Mouse (Mus musculus) cerebellum, postnatal 14 days (tissue): Measurements from ENCODE around the gene Casp9.

Source experiments
- DNase-seq, 2 experiments: peaks; one replicate each; pipeline ENCODE4 v3.0.0; 2021; ENCODE audit warnings: mixed read lengths in 2 of 2

The Casp9 gene

GRCm38 (mm10) chr4:141781201-141781985 lies 12.0 kb upstream of the Casp9 start:
- DNase-seq: no peak

GRCm38 (mm10) chr4:141784835-141785234 lies 8.6 kb upstream of the Casp9 start:
- no peak for DNase-seq

DNA sequence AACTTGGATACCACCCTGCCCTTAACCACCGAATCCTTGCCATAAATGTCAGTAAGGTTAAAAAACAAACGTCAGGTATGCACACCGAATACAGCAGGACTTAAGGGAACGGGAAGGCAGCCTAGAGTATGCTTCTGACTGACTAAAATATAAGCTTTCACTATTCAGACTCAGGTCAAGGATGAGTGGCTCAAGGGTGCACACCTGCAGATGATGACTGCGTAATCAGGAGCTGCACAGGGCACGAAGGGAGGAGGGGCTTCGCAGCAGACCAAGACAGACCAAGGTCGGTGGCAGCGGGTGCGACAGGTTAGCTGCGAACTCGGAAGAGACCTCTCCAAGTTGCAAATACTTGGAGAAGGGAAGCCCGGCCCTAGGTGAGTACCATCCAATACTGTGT lies 7.3 kb upstream of the Casp9 start:
- no peak for DNase-seq

- no peak for DNase-seq
Observed at GRCm38 (mm10) chr4:141787046-141787445, 6.4 kb upstream of the Casp9 start.

DNA sequence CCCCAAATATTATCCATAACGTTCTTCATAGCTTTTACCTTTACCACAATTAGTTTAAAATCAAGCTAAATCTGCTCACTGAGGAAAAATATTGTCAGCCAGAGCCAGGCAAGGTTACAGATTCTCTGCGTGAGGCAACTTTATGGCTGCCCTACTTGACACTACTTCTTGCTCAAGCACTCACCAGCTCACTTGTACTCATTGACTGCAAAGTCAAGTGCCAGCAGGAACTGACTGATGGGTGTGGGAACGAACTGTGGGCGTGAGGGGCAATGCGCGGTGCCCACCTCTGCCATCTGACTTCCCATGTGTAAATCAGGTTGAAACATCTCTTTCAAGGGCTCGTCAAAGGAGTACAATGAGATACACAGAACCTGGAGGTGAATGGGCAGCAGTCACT lies 6.0 kb upstream of the Casp9 start:
- no peak for DNase-seq

GRCm38 (mm10) chr4:141789564-141790218 lies 3.7 kb upstream of the Casp9 start:
- DNase-seq: peak in 1 of 2 experiments; percentile 26

DNA sequence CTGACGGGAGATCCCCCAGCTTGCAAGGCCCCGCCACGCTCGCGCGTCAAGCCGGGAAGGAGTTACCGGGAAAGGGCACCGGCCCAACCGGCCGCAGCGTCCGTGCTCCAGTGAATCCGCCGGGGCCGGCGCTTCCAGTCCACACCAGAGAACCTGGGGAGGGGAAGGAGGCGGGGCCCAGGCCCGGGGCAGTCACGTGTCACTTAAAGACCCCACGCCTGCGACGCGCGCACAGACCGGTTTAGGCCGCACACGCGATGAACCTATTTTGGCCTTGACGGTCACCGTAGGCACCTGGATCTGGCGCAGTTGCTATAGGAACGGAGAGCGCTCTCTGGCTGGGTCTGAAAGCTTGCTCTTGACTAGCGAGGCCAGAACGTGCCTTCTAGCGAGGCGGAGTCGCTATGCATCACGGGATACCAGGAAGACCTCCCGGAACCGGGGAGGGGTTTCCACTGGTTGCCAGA lies 2.9 kb upstream of the Casp9 start, which contains the start of gene Dnajc16:
Gene Dnajc16 (minus strand): TSS at position 408 of the 467 bp plus-strand sequence.
- peak; percentile 97 to 98 for DNase-seq

DNA sequence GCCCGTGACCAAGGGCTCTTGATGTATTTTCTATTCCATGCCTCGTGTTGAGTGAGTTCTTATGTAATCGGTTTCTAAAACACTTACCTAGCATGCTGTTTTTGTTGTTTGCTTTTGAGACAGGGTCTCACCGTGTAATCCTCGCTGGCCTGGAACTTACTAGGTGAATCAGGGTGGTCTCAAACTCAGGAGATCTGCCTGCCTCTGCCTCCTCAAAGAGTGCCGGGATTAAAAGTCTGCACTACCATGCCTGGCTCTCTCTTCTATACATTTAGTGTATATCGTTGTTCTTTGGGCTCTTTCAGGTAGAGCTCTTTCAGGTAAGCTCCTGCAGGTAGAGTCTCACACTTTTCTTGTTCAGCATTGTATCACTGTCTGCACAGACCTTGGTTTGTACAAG lies 1.9 kb upstream of the Casp9 start:
- DNase-seq: no peak

- DNase-seq: peak; percentile 38 to 42
Observed at GRCm38 (mm10) chr4:141791951-141792350, 1.5 kb upstream of the Casp9 start.

DNA sequence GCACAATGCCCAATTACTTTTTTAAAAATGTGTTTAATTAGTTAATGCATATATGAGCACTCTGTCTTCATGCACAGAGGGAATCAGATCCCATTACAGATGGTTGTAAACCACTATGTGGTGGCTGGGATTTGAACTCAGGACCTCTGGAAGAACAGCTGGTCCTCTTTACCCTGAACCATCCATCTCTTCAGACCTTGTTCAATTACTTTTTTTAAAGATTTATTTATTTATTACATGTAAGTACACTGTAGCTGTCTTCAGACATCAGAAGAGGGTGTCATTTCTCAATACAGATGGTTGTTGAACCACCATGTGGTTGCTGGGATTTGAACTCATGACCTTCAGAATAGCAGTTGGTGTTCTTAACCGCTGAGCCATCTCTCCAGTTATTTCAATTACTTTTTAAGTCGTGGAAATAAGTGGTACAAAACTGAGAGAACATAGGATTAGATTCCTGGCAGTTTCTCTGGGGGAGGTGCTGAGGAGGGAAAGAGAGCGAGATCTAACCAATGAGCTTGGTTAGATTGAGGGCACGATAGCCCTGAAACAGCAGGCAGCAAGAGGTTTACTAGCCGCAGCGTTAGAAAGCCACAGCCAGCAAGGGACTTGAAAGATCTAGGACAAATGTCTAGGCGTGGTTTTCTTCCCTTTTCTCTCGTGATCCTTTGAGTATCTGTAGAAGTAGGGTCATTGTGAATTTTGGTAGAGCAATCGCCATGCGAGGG lies 694 bp upstream of the Casp9 start:
- no peak for DNase-seq

DNA sequence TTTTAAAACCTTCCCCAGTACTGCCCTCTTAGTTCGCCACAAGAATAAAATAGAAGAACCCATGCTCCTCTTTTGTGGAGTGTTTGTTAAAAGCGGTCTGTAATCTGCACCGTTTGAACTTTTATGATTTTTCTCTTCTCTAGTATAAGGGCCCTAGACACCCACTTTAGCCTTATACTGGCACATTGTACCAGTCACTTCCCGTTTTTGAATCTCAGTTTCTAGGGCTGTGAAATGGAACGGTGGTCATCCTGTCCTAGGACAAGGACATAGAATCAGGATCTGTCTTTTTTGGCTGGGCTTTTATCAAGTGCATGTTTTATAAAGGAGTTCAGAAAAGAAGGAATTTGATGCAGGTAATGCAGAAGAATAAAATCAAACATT lies 732 bp downstream of the Casp9 start:
- no peak for DNase-seq

GRCm38 (mm10) chr4:141796356-141796755 lies 2.9 kb downstream of the Casp9 start:
- peak in 1 of 2 experiments; percentile 32 for DNase-seq

DNA sequence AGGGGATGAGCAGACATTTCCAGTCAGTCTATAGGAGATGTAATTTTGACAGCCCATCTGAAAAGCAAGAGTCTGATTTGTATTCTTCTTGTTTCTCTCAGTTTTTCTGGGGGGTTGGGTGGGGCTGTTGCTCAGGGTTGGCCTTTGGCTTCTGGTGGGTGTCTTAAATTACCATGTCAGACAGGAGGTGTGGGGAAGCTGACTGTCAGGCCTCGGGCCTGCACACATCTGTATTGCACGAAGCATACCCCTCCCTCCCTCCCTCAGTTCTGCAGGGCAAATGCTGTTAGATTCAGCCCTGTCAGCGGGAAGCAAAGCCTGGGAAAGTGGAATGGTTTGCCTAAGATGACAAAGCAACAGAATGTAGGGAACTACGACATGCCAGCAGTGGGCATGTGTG lies 3.5 kb downstream of the Casp9 start:
- DNase-seq: no peak

DNA sequence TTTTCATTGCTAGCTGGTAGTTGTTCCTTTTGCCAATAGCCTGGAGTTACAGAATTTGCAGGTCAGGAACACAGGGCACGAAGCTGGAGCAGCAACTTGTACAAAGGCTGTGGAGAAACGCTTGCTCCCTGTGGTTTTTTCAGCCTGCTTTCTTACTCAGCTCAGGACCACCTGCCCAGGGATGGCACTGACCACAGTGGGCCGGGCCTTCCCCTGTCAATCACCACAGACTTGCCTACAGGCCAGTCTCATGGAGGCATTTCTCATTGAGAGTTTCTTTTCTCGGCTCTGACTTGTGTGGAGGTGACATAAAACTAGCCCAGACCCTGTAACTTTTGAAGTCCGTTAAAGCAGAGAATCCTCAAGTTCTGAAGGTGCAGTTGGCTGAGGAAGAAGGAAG lies 4.1 kb downstream of the Casp9 start:
- DNase-seq: no peak

DNA sequence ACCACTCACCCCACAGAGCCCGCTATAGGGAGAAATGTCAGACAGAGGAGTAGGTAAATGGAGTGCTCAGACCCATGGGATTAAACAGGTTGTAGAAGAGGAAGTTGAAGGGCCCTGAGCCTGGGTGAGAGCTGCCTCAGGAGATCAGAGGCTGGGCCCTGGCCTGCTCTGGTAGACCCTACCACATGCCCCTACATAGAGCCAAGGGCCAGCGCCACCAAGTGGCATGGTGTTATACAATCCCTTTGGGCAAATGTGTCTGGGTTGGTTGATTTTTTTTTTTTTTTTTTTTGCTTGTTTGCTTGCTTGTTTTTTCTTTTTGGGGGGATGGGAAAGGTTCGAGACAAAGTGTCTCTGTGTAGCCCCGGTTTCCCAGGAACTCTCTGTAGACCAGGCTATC lies 10.7 kb downstream of the Casp9 start:
- DNase-seq: no peak

- DNase-seq: no peak
Observed at GRCm38 (mm10) chr4:141805886-141806285, 12.5 kb downstream of the Casp9 start.

GRCm38 (mm10) chr4:141809850-141810464 lies 16.5 kb downstream of the Casp9 start:
- DNase-seq: peak in 1 of 2 experiments; percentile 43

GRCm38 (mm10) chr4:141810975-141811374 lies 17.6 kb downstream of the Casp9 start:
- DNase-seq: no peak

- no peak for DNase-seq
Observed at GRCm38 (mm10) chr4:141811375-141811774, 18.0 kb downstream of the Casp9 start.

DNA sequence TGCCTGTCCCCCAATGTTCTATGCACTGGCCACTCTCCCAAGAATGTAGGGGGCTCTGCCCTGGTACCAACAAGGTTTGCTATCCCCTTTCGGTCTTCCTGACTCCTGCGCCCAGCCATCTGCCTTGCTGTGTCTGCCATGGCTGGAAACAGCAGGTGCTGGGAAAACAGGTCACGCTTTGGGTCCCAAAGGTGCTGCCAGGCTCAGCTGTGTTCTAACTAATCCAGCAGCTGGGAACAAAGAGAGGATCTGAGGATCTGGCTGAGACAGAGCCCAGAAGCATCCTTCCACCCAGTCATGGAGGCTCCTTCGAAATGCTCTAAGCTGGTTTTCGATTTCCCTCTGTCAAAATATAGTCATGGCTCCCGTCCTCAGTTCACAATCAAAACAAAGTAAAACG lies 22.9 kb downstream of the Casp9 start:
- no peak for DNase-seq

DNA sequence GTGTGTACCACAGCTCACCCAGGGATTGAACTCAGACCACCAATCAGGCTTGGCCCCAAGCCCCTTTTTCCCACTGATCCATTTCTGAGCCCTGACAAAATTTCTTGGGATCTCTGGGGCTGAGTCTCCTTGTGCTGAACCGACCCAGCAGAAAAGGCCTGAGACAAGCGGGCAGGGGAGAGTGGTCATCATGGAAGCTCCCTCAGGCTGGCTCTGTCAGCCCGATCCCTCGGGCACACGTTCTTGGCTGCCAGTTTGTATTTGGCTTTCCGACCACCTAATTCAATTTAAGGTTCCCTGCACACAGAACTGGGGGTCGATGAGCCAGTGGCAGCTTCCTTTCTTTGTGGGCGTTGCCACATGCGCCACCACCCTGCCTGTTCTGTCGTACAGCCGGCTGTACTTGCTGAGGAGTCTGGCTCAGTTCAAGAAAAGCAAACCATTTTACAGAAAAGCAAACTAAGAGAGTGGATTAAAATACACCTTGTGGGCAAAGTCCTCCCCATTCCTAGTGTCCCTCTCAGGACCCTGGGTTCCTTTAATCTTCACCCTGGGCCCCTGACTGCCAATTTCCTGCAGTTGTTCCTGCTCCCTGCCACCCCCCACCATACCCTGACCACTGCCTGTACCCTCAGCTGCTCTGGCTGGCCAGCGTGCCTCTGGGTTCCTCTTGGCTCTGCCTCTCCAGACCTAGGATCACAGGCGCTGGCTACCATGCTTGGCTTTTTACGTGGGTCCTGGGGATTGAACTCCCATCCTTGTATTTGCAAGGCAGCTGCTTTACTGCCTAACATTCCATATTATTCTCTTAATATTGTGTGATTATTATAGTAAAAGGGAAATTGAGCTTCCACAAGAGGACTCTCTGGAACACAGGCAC lies 23.6 kb downstream of the Casp9 start:
- DNase-seq: no peak

DNA sequence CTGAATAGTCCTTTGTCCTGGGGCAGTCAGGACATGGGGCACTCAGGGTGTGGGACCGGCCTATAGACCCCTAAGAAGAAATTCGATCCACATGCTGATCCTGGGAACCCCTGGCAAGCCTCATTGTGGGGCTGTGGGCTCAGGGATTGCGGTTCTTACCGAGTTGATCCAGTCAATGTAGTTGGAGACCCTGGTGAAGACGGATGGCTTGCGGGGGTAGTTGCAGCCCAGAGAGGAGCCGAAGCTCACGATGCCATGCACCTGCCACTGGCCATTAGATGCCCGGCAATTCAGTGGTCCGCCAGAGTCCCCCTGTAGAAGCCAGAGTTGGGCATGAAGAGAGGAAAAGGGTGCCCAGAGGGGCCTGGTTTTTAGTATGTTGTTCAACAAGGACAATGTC lies 24.3 kb downstream of the Casp9 start:
- DNase-seq: no peak
